Mouse (Mus musculus) spleen, adult 18-20 months (tissue): ENCODE results near the gene Supt4a.

ENCODE experiments used
- DNase-seq, 2 experiments: peaks; one replicate each; pipeline ENCODE4 v3.0.0; 2022; ENCODE audit warnings: mixed read lengths in 2 of 2

The Supt4a gene

GRCm38 (mm10) chr11:87737175-87737740, at the start of gene Supt4a:
Gene Supt4a (plus strand): TSS chr11:87737552.
- DNase-seq: peak; percentile 95 to 99

- DNase-seq: no peak
Measured at GRCm38 (mm10) chr11:87688478-87689203, 48.7 kb upstream of the Supt4a start.

- DNase-seq: no peak
Measured at GRCm38 (mm10) chr11:87689402-87689808, 47.9 kb upstream of the Supt4a start.

- DNase-seq: no peak
Measured at GRCm38 (mm10) chr11:87690054-87690740, 47.2 kb upstream of the Supt4a start.

GRCm38 (mm10) chr11:87697131-87697682, 40.1 kb upstream of the Supt4a start:
- DNase-seq: no peak

DNA sequence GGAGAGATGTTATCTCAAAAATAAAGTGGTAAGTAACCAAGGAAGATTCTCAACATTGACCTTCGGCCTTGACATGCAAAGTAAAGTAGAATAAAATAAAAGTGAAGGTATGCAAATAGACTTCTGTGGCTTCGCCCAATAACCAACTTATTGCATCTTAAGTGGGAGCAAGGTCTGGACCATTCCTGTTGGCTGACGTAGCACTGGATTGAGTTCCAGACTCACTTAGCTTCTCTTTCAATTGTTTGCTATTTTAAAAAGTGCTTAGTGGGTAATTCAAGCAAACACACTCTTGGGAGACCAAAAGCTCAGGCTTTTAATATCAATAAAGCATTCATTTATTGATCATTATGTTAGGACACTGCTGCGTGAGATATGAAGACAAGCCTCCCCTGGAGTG, 39.2 kb upstream of the Supt4a start:
- DNase-seq: no peak

- DNase-seq: no peak
Measured at GRCm38 (mm10) chr11:87701108-87701507, 36.2 kb upstream of the Supt4a start.

- no peak for DNase-seq
Measured at GRCm38 (mm10) chr11:87701877-87702620, 35.3 kb upstream of the Supt4a start.

DNA sequence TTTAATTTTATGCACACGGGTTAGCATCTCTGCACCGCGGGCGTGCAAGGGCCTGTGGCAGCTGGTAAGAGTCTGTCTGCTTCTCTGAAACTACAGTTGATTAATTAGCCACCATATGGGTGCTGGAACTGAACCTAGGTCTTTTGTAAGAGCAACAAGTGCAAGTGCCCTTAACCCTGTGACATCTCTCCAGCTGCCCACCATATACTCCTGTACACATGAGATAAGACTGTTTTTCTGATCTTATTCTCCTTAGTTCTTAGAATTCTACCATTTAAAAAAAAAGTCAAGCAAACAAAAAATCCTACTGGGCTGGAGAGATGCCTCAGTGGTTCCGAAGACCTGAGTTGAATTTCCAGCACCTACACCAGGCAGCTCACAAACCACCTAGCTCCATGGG, 33.7 kb upstream of the Supt4a start:
- no peak for DNase-seq

GRCm38 (mm10) chr11:87704289-87704688, 33.1 kb upstream of the Supt4a start:
- DNase-seq: no peak

DNA sequence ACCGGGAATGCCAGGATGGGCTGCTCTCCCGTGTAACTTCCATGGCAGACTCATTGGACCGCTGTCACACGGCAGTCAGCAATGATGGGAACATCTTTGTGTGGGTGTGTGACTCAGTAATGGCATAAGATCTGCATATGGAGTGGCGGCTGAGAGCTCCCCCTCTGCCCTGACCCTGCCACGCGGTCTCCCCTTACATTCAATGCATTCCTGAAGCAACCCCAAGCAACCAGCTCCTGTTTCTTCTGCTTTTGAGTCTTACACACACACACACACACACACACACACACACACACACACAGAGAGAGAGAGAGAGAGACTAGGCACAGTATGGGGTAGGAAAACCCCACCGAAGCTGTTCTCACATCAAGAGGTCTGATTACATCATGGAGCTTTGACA, 29.8 kb upstream of the Supt4a start:
- DNase-seq: no peak

GRCm38 (mm10) chr11:87708979-87709378, 28.4 kb upstream of the Supt4a start:
- DNase-seq: no peak

DNA sequence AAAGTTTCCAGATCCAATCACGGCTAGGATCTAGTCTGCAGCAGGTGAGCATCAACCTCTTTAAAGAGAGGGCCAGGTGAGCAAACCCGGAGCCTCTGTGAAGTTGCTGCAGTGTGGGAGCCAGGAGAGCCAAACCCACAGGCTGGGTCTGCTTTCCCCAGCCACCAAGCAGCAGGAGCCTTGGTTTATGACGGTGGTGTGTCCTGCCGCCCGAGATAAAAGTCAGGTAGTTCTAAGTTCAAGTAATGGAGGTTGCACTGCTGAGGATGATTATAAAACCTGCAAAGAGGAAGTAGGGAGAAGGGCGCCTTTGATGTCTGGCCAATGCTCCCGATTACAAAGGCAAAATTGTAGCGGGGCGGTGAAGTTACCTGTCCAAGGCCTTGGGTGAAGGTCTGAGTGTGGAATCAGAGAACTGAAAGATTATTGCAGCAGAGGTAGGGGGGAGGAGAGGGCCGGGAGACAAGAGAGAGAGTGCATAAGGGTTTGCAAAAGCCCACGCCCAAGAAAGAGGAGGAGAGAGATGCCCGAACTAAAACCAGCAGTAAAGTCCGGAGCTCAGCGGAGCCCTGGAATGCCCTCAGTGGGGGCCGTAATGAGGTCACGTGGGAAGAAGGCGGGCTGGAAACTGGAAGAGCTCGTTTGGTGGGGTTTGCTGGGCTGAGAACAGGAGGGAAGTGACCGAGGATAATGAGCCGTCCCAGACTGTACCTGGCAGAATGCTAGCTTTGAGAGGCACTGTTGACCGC, 27.7 kb upstream of the Supt4a start:
- DNase-seq: peak in 1 of 2 experiments; percentile 22

DNA sequence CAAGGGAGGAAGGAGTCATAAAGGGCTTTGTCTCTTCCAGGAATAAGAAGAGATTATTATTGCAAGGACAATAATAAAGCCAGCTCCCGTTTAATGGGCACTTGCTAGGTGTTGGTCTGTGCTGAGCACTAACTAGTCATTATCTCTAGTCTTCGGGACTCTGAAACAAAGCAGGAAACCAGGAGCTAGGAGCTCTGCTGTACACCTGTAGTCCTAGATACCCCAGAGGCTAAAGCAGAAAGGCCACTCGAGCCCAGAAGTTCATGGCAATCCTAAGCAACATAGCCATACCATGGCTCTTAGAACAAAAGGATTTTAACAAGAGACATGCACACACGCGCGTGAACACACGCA, 27.1 kb upstream of the Supt4a start:
- DNase-seq: no peak

GRCm38 (mm10) chr11:87712188-87712587, 25.2 kb upstream of the Supt4a start:
- DNase-seq: no peak

DNA sequence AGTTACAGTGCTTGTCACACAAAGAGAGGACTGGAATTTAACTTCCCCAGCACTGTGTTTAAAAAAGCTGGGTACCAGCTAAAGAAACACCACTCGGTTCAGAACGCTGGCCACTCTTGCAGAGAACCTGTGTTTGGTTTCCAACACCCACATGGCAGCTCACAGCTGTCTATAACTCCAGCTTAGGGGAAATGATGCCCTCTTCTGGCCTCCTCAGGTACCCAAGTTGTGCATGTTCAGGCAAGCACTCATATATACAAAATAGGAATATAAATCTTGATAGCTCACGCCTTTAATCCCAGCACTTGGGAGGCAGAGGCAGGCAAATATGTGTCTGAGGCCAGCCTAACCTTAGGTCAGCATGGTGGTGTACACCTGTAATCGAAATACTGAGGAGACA, 21.4 kb upstream of the Supt4a start:
- no peak for DNase-seq

GRCm38 (mm10) chr11:87719526-87719925, 17.8 kb upstream of the Supt4a start:
- no peak for DNase-seq

DNA sequence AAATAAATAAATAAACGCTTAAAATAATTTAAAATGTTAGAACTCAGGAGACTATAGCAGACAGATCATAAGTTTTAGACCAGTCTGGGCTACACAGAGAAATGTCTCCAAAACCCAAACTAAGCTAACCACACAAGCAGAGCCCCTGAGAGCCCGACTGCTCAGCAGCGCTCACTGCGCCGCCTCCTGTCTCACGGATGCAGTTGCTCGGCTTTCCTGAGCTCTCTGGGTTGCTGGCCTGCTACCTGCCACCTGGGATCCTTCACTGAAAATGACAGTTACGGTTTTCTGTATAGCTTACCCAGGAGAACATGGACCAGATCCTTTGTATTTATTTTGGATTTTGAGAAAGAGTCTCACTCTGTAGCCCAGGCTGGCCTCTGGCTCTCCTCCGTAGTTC, 17.0 kb upstream of the Supt4a start:
- no peak for DNase-seq

- peak; percentile 34 to 37 for DNase-seq
Measured at GRCm38 (mm10) chr11:87720839-87721238, 16.5 kb upstream of the Supt4a start.

GRCm38 (mm10) chr11:87722168-87722567, 15.2 kb upstream of the Supt4a start:
- DNase-seq: no peak

DNA sequence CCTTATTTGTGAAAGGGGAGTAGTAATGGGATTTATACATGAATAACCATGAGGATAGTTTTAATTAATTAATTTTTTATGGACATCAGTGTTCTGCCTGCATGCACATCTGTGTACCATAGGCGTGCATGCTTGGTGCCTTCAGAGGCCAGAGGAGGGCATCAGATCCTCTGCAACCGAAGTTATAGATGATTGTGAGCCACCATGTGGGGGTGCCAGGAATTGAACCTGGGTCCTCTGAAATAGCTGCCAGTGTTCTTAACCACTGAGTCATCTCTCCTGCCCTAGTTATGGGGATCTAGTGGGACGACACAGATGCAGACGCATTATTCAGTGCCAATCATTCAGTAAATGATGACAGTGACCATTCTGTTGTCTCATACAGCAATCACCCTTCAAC, 14.5 kb upstream of the Supt4a start:
- DNase-seq: no peak

DNA sequence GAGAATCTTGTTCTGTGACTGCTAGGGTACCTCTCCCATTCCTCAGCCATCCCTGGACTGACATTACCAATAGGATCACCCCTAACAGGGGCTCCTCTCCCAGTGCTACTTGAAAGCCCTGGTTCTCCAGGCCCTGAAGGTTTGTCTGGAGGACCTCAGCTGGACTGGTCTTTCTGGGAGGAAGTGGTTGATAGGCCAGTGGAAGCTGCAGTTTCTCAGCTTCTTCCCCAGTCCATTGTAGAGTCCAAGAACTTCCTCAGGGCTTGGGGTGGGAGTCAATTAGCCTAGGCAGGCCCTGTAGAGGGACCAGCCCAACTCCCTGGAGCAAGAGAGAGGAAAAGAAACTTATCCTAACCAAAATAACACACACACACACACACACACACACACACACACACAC, 11.8 kb upstream of the Supt4a start:
- no peak for DNase-seq
